Mouse (Mus musculus) urinary bladder, postnatal 25 days (tissue): ENCODE results near the gene Tenm2.

Experiments used
- DNase-seq: peaks from one replicate; pipeline ENCODE4 v3.0.0; 2022; ENCODE audit warnings: low spot score

Gene Tenm2

GRCm38 (mm10) chr11:36203896-36204295 lies 1031.9 kb downstream of the Tenm2 start:
- no peak for DNase-seq

GRCm38 (mm10) chr11:36194348-36194747 lies 1041.4 kb downstream of the Tenm2 start:
- DNase-seq: no peak

GRCm38 (mm10) chr11:36176106-36176505 lies 1059.7 kb downstream of the Tenm2 start:
- no peak for DNase-seq

- DNase-seq: no peak
Observed at GRCm38 (mm10) chr11:36173076-36173690, 1062.6 kb downstream of the Tenm2 start.

- DNase-seq: no peak
Observed at GRCm38 (mm10) chr11:36172520-36172919, 1063.2 kb downstream of the Tenm2 start.

- no peak for DNase-seq
Observed at GRCm38 (mm10) chr11:36171991-36172390, 1063.8 kb downstream of the Tenm2 start.

- DNase-seq: no peak
Observed at GRCm38 (mm10) chr11:36171221-36171620, 1064.5 kb downstream of the Tenm2 start.

GRCm38 (mm10) chr11:36169738-36170137 lies 1066.0 kb downstream of the Tenm2 start:
- DNase-seq: no peak

GRCm38 (mm10) chr11:36168921-36169537 lies 1066.7 kb downstream of the Tenm2 start:
- DNase-seq: no peak

GRCm38 (mm10) chr11:36167766-36168318 lies 1067.9 kb downstream of the Tenm2 start:
- DNase-seq: no peak

GRCm38 (mm10) chr11:36163580-36163979 lies 1072.2 kb downstream of the Tenm2 start:
- no peak for DNase-seq

GRCm38 (mm10) chr11:36161765-36162321 lies 1073.9 kb downstream of the Tenm2 start:
- no peak for DNase-seq

GRCm38 (mm10) chr11:36153450-36153849 lies 1082.3 kb downstream of the Tenm2 start:
- DNase-seq: no peak

GRCm38 (mm10) chr11:36153011-36153410 lies 1082.8 kb downstream of the Tenm2 start:
- DNase-seq: no peak

GRCm38 (mm10) chr11:36152226-36152625 lies 1083.5 kb downstream of the Tenm2 start:
- no peak for DNase-seq

- DNase-seq: no peak
Observed at GRCm38 (mm10) chr11:36149092-36149491, 1086.7 kb downstream of the Tenm2 start.

GRCm38 (mm10) chr11:36145057-36145456 lies 1090.7 kb downstream of the Tenm2 start:
- no peak for DNase-seq

- DNase-seq: no peak
Observed at GRCm38 (mm10) chr11:36140411-36140810, 1095.4 kb downstream of the Tenm2 start.

- DNase-seq: no peak
Observed at GRCm38 (mm10) chr11:36139521-36139920, 1096.2 kb downstream of the Tenm2 start.

GRCm38 (mm10) chr11:36137840-36138239 lies 1097.9 kb downstream of the Tenm2 start:
- DNase-seq: no peak

GRCm38 (mm10) chr11:36137276-36137675 lies 1098.5 kb downstream of the Tenm2 start:
- DNase-seq: no peak

- no peak for DNase-seq
Observed at GRCm38 (mm10) chr11:36134645-36135044, 1101.1 kb downstream of the Tenm2 start.

GRCm38 (mm10) chr11:36123275-36123674 lies 1112.5 kb downstream of the Tenm2 start:
- no peak for DNase-seq
